Mouse (Mus musculus) G1E-ER4 (cell line): ENCODE data around the gene 4632433K11Rik. TPM values are rescaled to one million over a fixed set of nuclear protein-coding genes. Genes with fewer than 3 reads are reported as not detected.

Experiments
- GATA1 ChIP-seq: IDR thresholded peaks from one replicate; pipeline ENCODE4 v1.8.0; 2012; ENCODE audit warnings: low read length, inconsistent platforms
- polyA plus RNA-seq: library from polyadenylated mRNA; stranded (reverse); fragments of >175 nt; gene quantifications from 2 replicates; pipeline ENCODE4 v1.2.3, GENCODE M21; 2012

The 4632433K11Rik gene
- polyA plus RNA-seq, 1 experiment: not detected

- TF ChIP-seq GATA1: no peak
Measured at GRCm38 (mm10) chr7:5038940-5039339, 5.0 kb downstream of the 4632433K11Rik start.

- no peak for TF ChIP-seq GATA1
Measured at GRCm38 (mm10) chr7:5044981-5045380, 11.1 kb downstream of the 4632433K11Rik start.

- no peak for TF ChIP-seq GATA1
Measured at GRCm38 (mm10) chr7:5046112-5046511, 12.2 kb downstream of the 4632433K11Rik start.

- no peak for TF ChIP-seq GATA1
Measured at GRCm38 (mm10) chr7:5047313-5047712, 13.4 kb downstream of the 4632433K11Rik start.

GRCm38 (mm10) chr7:5051193-5052192 is 17.6 kb downstream of the 4632433K11Rik start, which contains the start of gene Zfp580:
Gene Zfp580, plus strand, starts transcription at chr7:5051538.
- no peak for TF ChIP-seq GATA1

GRCm38 (mm10) chr7:5052438-5052837 is 18.5 kb downstream of the 4632433K11Rik start:
- no peak for TF ChIP-seq GATA1

GRCm38 (mm10) chr7:5052931-5053343 is 19.0 kb downstream of the 4632433K11Rik start:
- no peak for TF ChIP-seq GATA1

- no peak for TF ChIP-seq GATA1
Measured at GRCm38 (mm10) chr7:5053456-5054179, 19.7 kb downstream of the 4632433K11Rik start.

GRCm38 (mm10) chr7:5056651-5057263 is 22.8 kb downstream of the 4632433K11Rik start:
- TF ChIP-seq GATA1: no peak

- TF ChIP-seq GATA1: no peak
Measured at GRCm38 (mm10) chr7:5057381-5057780, 23.5 kb downstream of the 4632433K11Rik start.

GRCm38 (mm10) chr7:5057804-5058203 is 23.9 kb downstream of the 4632433K11Rik start:
- no peak for TF ChIP-seq GATA1

GRCm38 (mm10) chr7:5058631-5059030 is 24.7 kb downstream of the 4632433K11Rik start:
- no peak for TF ChIP-seq GATA1

- TF ChIP-seq GATA1: no peak
Measured at GRCm38 (mm10) chr7:5059421-5059820, 25.5 kb downstream of the 4632433K11Rik start.

- no peak for TF ChIP-seq GATA1
Measured at GRCm38 (mm10) chr7:5060239-5060731, 26.4 kb downstream of the 4632433K11Rik start.

- no peak for TF ChIP-seq GATA1
Measured at GRCm38 (mm10) chr7:5060944-5061773, 27.2 kb downstream of the 4632433K11Rik start.
